8 mouse cellular contexts compared by ENCODE assay signal in the genomic region with DNA sequence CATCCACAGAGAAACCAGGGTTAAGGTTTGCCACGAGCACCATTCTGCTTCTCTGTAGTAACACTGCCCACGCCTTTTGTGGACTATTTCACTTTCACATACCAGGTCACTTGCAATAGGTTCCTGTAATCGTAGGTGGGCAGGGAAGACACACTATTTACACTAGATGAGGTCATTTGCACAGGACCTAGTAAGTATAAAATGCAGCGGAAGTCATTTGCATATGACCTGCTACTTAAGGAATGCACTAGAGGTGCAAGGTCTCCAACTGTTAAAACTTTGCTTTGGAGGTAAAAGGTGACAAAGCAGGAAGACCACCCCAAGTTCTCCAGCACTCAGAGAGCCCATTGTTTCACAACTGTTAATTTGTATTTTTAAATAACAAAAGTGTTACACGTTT. TPM values are rescaled to one million over a fixed set of nuclear protein-coding genes. Genes with fewer than 3 reads are reported as not detected.
A peak's percentile ranks its signal among the peaks of the same experiment; 100 is the strongest.
DNase-seq lines count a peak whose midpoint lies in the region; ATAC-seq lines count a peak whose summit lies in the region.

No protein-coding gene starts in this region.

- ATAC-seq in heart, embryonic 11.5 days (replicated peaks; ENCODE audit: insufficient number of reproducible peaks, low FRiP score, low TSS enrichment), result no peak
- ATAC-seq in hindbrain, embryonic 12.5 days (ENCODE audit: low FRiP score), result no peak
- ATAC-seq in monocyte, adult 5-6 weeks (replicated peaks; ENCODE audit: insufficient number of reproducible peaks, low FRiP score, low TSS enrichment, poor library complexity, severe bottlenecking), result no peak

- WGBS in heart, embryonic 11.5 days (ENCODE audit: insufficient replicate concordance), result 57% methylated on average over 5 of the region's 5 CpGs
- 66% methylated on average over 5 of the region's 5 CpGs for WGBS in hindbrain, embryonic 12.5 days
- 66% methylated on average over 5 of the region's 5 CpGs for WGBS in macrophage (ENCODE audit: missing documents)

- no peak overlapping the region for H3K9ac ChIP-seq in heart, embryonic 11.5 days (ENCODE audit: low read depth, low read length)
- no peak overlapping the region for H3K9ac ChIP-seq in hindbrain, embryonic 12.5 days

- H3K4me3 ChIP-seq in heart, embryonic 11.5 days (ENCODE audit: low read depth, low read length), result no peak overlapping the region
- H3K4me3 ChIP-seq in hindbrain, embryonic 12.5 days, result no peak overlapping the region
- peak overlapping the region; percentile 60; the same call in 1 of the 2 replicates for H3K4me3 ChIP-seq in macrophage (ENCODE audit: inconsistent target)

- peaks cover 5% of the 10 kb centered on the region for H3K4me1 ChIP-seq in heart, embryonic 11.5 days (ENCODE audit: control insufficient read depth, insufficient read depth, low read length)
- H3K4me1 ChIP-seq in hindbrain, embryonic 12.5 days, result peaks cover 27% of the 10 kb centered on the region

- H3K4me2 ChIP-seq in heart, embryonic 11.5 days, result peak overlapping the region; percentile 96
- H3K4me2 ChIP-seq in hindbrain, embryonic 12.5 days (replicated peaks), result peak overlapping the region; percentile 94

- H3K27me3 ChIP-seq in heart, embryonic 11.5 days (ENCODE audit: control insufficient read depth, insufficient read depth, low read length), result no peaks in the 10 kb centered on the region
- H3K27me3 ChIP-seq in hindbrain, embryonic 12.5 days, result no peaks in the 10 kb centered on the region

- no peaks in the 10 kb centered on the region for H3K36me3 ChIP-seq in heart, embryonic 11.5 days (ENCODE audit: control insufficient read depth, insufficient read depth, low read length)
- H3K36me3 ChIP-seq in hindbrain, embryonic 12.5 days, result no peaks in the 10 kb centered on the region
- no peaks in the 10 kb centered on the region for H3K36me3 ChIP-seq in macrophage (ENCODE audit: inconsistent target)

- no peaks in the 10 kb centered on the region for H3K9me3 ChIP-seq in heart, embryonic 11.5 days (replicated peaks; ENCODE audit: control insufficient read depth, low read length)
- no peaks in the 10 kb centered on the region for H3K9me3 ChIP-seq in hindbrain, embryonic 12.5 days (replicated peaks)

- no peak for DNase-seq in heart, adult 11 months
- peak; percentile 61 for DNase-seq in ES-CJ7 (ENCODE audit: low read depth, low spot score)
- no peak for DNase-seq in testis, postnatal 14 days (ENCODE audit: low spot score)
- no peak for DNase-seq in thymus, postnatal 25 days

- peaks cover 54% of the 10 kb centered on the region for H3K79me2 ChIP-seq in macrophage (ENCODE audit: inconsistent target)

- H3K27ac ChIP-seq in heart, embryonic 11.5 days (ENCODE audit: low read depth, low read length), result no peak overlapping the region
- H3K27ac ChIP-seq in hindbrain, embryonic 12.5 days, result no peak overlapping the region
- H3K27ac ChIP-seq in macrophage, result no peak overlapping the region

RNA-seq across cellular contexts. Expression of gene Kctd3, which starts 1.4 kb away (rescaled TPM):
- polyA plus RNA-seq in heart, embryonic 11.5 days (2014; fragmentation: Nextera tagmentation; extraction: Ambion mirVana), result 22.6 and 26.5 TPM in 2 replicates
- 40.3 and 43.3 TPM in 2 replicates for polyA plus RNA-seq in hindbrain, embryonic 12.5 days (2016; fragmentation: Nextera tagmentation; extraction: Ambion mirVana)
- 10 to 100 TPM; 14.8 to 77.1 (median 51.3) TPM for total RNA-seq in macrophage (2018; cell fraction: chromatin; rRNA removed)
- 10 to 100 TPM in 5 of 26 experiments, 1 to 10 TPM in 21; 6.4 to 11.7 (median 8.3) TPM for total RNA-seq in macrophage (2018; cell fraction: cytosol; rRNA removed)
- 10 to 100 TPM; 13.0 to 49.4 (median 25.3) TPM for total RNA-seq in macrophage (2018; cell fraction: nucleus; rRNA removed)
- polyA plus RNA-seq in macrophage (2018), result 6.9 to 8.8 TPM (median 8.8 TPM) in 3 replicates
- total RNA-seq in monocyte, adult 5-6 weeks (2017), result 13.3 to 32.7 TPM (median 13.9 TPM) in 3 replicates
